ENCODE assay signal across 8 mouse cellular contexts in genomic region chr2:65414806-65415281, GRCm38 (mm10). TPM values are rescaled to one million over a fixed set of nuclear protein-coding genes. Genes with fewer than 3 reads are reported as not detected.
DNase-seq lines count a peak whose midpoint lies in the region; ATAC-seq and TF ChIP-seq lines count a peak whose summit lies in the region.

No protein-coding gene starts in this region.

- H3K9ac ChIP-seq in forebrain, embryonic 16.5 days (replicated peaks; ENCODE audit: low read depth, low read length): peak overlapping the region; percentile 1; the same call in 1 of the 2 replicates
- no peak overlapping the region for H3K9ac ChIP-seq in intestine, postnatal 0 days (ENCODE audit: low read depth, low read length)
- H3K9ac ChIP-seq in limb, embryonic 12.5 days (replicated peaks): no peak overlapping the region
- no peak overlapping the region; the same call in 1 of the 2 replicates for H3K9ac ChIP-seq in neural tube, embryonic 14.5 days (replicated peaks; ENCODE audit: low read depth, low read length)

- H3K4me3 ChIP-seq in gastrocnemius, adult 2 months: peak overlapping the region; percentile 63
- H3K4me3 ChIP-seq in forebrain, embryonic 16.5 days (replicated peaks; ENCODE audit: low read length): peak overlapping the region; percentile 22
- no peak overlapping the region for H3K4me3 ChIP-seq in intestine, postnatal 0 days (ENCODE audit: low read depth, low read length)
- H3K4me3 ChIP-seq in limb, embryonic 12.5 days (replicated peaks): peak overlapping the region; percentile 15; the same call in 1 of the 2 replicates
- 0 out of 2 replicates have a peak overlapping the region, but pooled peaks have one; percentile 2 for H3K4me3 ChIP-seq in neural tube, embryonic 14.5 days (ENCODE audit: low read depth, low read length)

- peak; percentile 87 for ATAC-seq in forebrain, embryonic 16.5 days
- no peak for ATAC-seq in intestine, postnatal 0 days
- peak; percentile 56; the same call in 1 of the 2 replicates for ATAC-seq in limb, embryonic 12.5 days (ENCODE audit: insufficient number of reproducible peaks, insufficient read depth, low FRiP score, low TSS enrichment, low read depth)
- ATAC-seq in neural tube, embryonic 14.5 days (ENCODE audit: low read depth): peak; percentile 89

- H3K27me3 ChIP-seq in forebrain, embryonic 16.5 days (replicated peaks; ENCODE audit: control insufficient read depth, insufficient read depth, low read length): no peaks in the 10 kb centered on the region
- H3K27me3 ChIP-seq in intestine, postnatal 0 days (replicated peaks; ENCODE audit: control insufficient read depth, insufficient read depth, low read length): no peaks in the 10 kb centered on the region
- no peaks in the 10 kb centered on the region for H3K27me3 ChIP-seq in limb, embryonic 12.5 days
- H3K27me3 ChIP-seq in neural tube, embryonic 14.5 days (ENCODE audit: control insufficient read depth, insufficient read depth, low read length): no peaks in the 10 kb centered on the region

- no peak for TF ChIP-seq CTCF in gastrocnemius, adult 2 months (IDR thresholded peaks at IDR 0.05)
- TF ChIP-seq CTCF in brain, embryonic 14.5 days (IDR thresholded peaks at IDR 0.05; ENCODE audit: borderline replicate concordance, extremely low read depth, insufficient read depth, insufficient read length): peak; percentile 4; the same call in 1 of the 2 replicates
- no peak for TF ChIP-seq CTCF in intestine, postnatal 0 days (IDR thresholded peaks at IDR 0.05; ENCODE audit: low read depth)

- intact Hi-C loops in gastrocnemius, adult 2 months (cut with DNase I): loop anchor here (1.0 kb wide), 1 partner anchor 152 kb away; the partner anchor contains the start of gene Scn3a

- H3K4me1 ChIP-seq in forebrain, embryonic 16.5 days (replicated peaks; ENCODE audit: control insufficient read depth, insufficient read depth, low read length): peaks cover 12% of the 10 kb centered on the region
- H3K4me1 ChIP-seq in intestine, postnatal 0 days (replicated peaks; ENCODE audit: control insufficient read depth, insufficient read depth, low read length): no peaks in the 10 kb centered on the region
- peaks cover 10% of the 10 kb centered on the region for H3K4me1 ChIP-seq in limb, embryonic 12.5 days (replicated peaks)
- H3K4me1 ChIP-seq in neural tube, embryonic 14.5 days (ENCODE audit: control insufficient read depth, insufficient read depth, low read length): peaks cover 7% of the 10 kb centered on the region

- H3K36me3 ChIP-seq in forebrain, embryonic 16.5 days (ENCODE audit: control insufficient read depth, insufficient read depth): no peaks in the 10 kb centered on the region
- no peaks in the 10 kb centered on the region for H3K36me3 ChIP-seq in intestine, postnatal 0 days (ENCODE audit: control insufficient read depth, insufficient read depth)
- no peaks in the 10 kb centered on the region for H3K36me3 ChIP-seq in limb, embryonic 12.5 days
- H3K36me3 ChIP-seq in neural tube, embryonic 14.5 days (ENCODE audit: control insufficient read depth, insufficient read depth, low read length): no peaks in the 10 kb centered on the region

- DNase-seq in gastrocnemius, adult 2 months: no peak
- DNase-seq in gastrocnemius, adult 8-10 months (ENCODE audit: low spot score in 2 of 2): no peak
- peak; percentile 97 for DNase-seq in brain, embryonic 14.5 days (ENCODE audit: low read depth)
- DNase-seq in urinary bladder, postnatal 36 days (ENCODE audit: low spot score in 2 of 2): no peak

- 2% methylated on average over 6 of the region's 6 CpGs for WGBS in forebrain, embryonic 16.5 days
- under 1% methylated on average over 6 of the region's 6 CpGs for WGBS in intestine, postnatal 0 days
- whole genome bisulfite sequencing in limb, embryonic 12.5 days: 4% methylated on average over 6 of the region's 6 CpGs
- 3% methylated on average over 6 of the region's 6 CpGs for WGBS in neural tube, embryonic 14.5 days

- TF ChIP-seq POLR2A in brain, embryonic 14.5 days (IDR thresholded peaks at IDR 0.05; ENCODE audit: borderline replicate concordance, extremely low read depth, insufficient read depth, insufficient read length, poor library complexity, severe bottlenecking): no peak

- H3K9me3 ChIP-seq in forebrain, embryonic 16.5 days (ENCODE audit: control insufficient read depth, low read length): no peaks in the 10 kb centered on the region
- no peaks in the 10 kb centered on the region for H3K9me3 ChIP-seq in intestine, postnatal 0 days (ENCODE audit: control insufficient read depth)
- H3K9me3 ChIP-seq in limb, embryonic 12.5 days: no peaks in the 10 kb centered on the region
- no peaks in the 10 kb centered on the region for H3K9me3 ChIP-seq in neural tube, embryonic 14.5 days (ENCODE audit: control insufficient read depth, low read length)

- peak overlapping the region; percentile 49 for H3K4me2 ChIP-seq in forebrain, embryonic 16.5 days (ENCODE audit: low read length)
- H3K4me2 ChIP-seq in intestine, postnatal 0 days (replicated peaks; ENCODE audit: low read depth): peak overlapping the region; percentile 64
- H3K4me2 ChIP-seq in limb, embryonic 12.5 days: peak overlapping the region; percentile 63
- peak overlapping the region; percentile 53 for H3K4me2 ChIP-seq in neural tube, embryonic 14.5 days (ENCODE audit: low read depth, low read length)

- H3K27ac ChIP-seq in gastrocnemius, adult 2 months: no peak overlapping the region
- peak overlapping the region; percentile 46 for H3K27ac ChIP-seq in forebrain, embryonic 16.5 days (ENCODE audit: low read length)
- no peak overlapping the region for H3K27ac ChIP-seq in intestine, postnatal 0 days (ENCODE audit: low read depth, low read length)
- no peak overlapping the region for H3K27ac ChIP-seq in limb, embryonic 12.5 days
- peak overlapping the region; percentile 80 for H3K27ac ChIP-seq in neural tube, embryonic 14.5 days (ENCODE audit: low read depth, low read length)

RNA-seq across cellular contexts. Expression of gene Slc38a11, which starts 51.0 kb away (rescaled TPM):
- under 1 TPM; 0.61 to 0.89 TPM for total RNA-seq in gastrocnemius, adult 2 months (2021)
- total RNA-seq in gastrocnemius, adult 8-10 months (2022): under 1 TPM; 0.48 to 0.94 (median 0.58) TPM
- 0.57 and 1.1 TPM in 2 replicates for polyA plus RNA-seq in brain, embryonic 14.5 days (2012; rRNA removed)
- polyA plus RNA-seq in forebrain, embryonic 16.5 days (2015; fragmentation: Nextera tagmentation; extraction: Ambion mirVana): 1.1 and 1.2 TPM in 2 replicates
- 0.50 and 0.63 TPM in 2 replicates for polyA plus RNA-seq in intestine, postnatal 0 days (2015; fragmentation: Nextera tagmentation; extraction: Ambion mirVana)
- 0.52 and 0.53 TPM in 2 replicates for polyA plus RNA-seq in limb, embryonic 12.5 days (2016; fragmentation: Nextera tagmentation; extraction: Ambion mirVana)
- polyA plus RNA-seq in neural tube, embryonic 14.5 days (2014; fragmentation: Nextera tagmentation; extraction: Ambion mirVana): 0.79 and 2.3 TPM in 2 replicates

Comparison
In these comparisons a context has a peak if more than half of its experiments do, and no peak if none do; other contexts are left out.
1. H3K27ac ChIP-seq: peak in forebrain, embryonic 16.5 days (single experiment) and neural tube, embryonic 14.5 days (single experiment); none in gastrocnemius, adult 2 months (single experiment), intestine, postnatal 0 days (single experiment) and limb, embryonic 12.5 days (single experiment).
2. Peak in every context shown above with its lines, with median percentiles within 50 percentile points of each other: H3K4me2 ChIP-seq.